Mouse (Mus musculus) embryonic facial prominence, embryonic 14.5 days (tissue): ENCODE measurements around the gene Acta1. TPM values are rescaled to one million over a fixed set of nuclear protein-coding genes. Genes with fewer than 3 reads are reported as not detected.

ENCODE experiments used
- ATAC-seq: fragments of 200-750 bp; cut with Nextera tagmentation; 2 replicates; pipeline ENCODE4 v1.8.0; 2017; ENCODE audit warnings: low read depth, moderate number of reproducible peaks, moderate TSS enrichment
- DNase-seq: peaks from one replicate; pipeline ENCODE4 v3.0.0-alpha.2; 2015; ENCODE audit warnings: low spot score
- H3K27ac ChIP-seq: fragments of 300-500 bp; sonication (generic); replicated peaks from 2 replicates; pipeline ENCODE4 v1.5.1; 2014; ENCODE audit warnings: low read depth, mild to moderate bottlenecking, low read length, moderate library complexity
- H3K27me3 ChIP-seq: fragments of 300-500 bp; sonication (generic); replicated peaks from 2 replicates; pipeline ENCODE4 v1.6.1; 2014; ENCODE audit warnings: low read length; ENCODE audit not compliant: control insufficient read depth, insufficient read depth
- H3K36me3 ChIP-seq: fragments of 300-500 bp; sonication (generic); 2 replicates; pipeline ENCODE4 v1.6.1; 2014; ENCODE audit warnings: low read length, mixed read lengths; ENCODE audit not compliant: control insufficient read depth, insufficient read depth
- H3K4me1 ChIP-seq: fragments of 300-500 bp; sonication (generic); 2 replicates; pipeline ENCODE4 v1.6.1; 2014; ENCODE audit warnings: antibody characterized with exemption, low read length; ENCODE audit not compliant: control insufficient read depth, insufficient read depth
- H3K4me2 ChIP-seq: fragments of 300-500 bp; sonication (generic); 2 replicates; pipeline ENCODE4 v1.6.1; 2014; ENCODE audit warnings: low read depth, mild to moderate bottlenecking, low read length, moderate library complexity, mixed read lengths
- H3K4me3 ChIP-seq: fragments of 300-500 bp; sonication (generic); 2 replicates; pipeline ENCODE4 v1.5.1; 2014; ENCODE audit warnings: low read depth, mild to moderate bottlenecking, low read length
- H3K9ac ChIP-seq: fragments of 300-500 bp; sonication (generic); 2 replicates; pipeline ENCODE4 v1.6.1; 2014; ENCODE audit warnings: low read depth, mild to moderate bottlenecking, low read length, moderate library complexity, mixed read lengths
- H3K9me3 ChIP-seq: fragments of 300-500 bp; sonication (generic); 2 replicates; pipeline ENCODE4 v1.6.1; 2016; ENCODE audit warnings: low read length; ENCODE audit not compliant: control insufficient read depth
- WGBS: fragments of 180-500 bp; shearing (Covaris S2); extraction: QIAGEN DNeasy Blood & Tissue Kit; methylation state at CpG from one replicate; pipeline ENCODE4 v1.1.7; 2014; 5-methylcytosine and 5-hydroxymethylcytosine counted together
- polyA plus RNA-seq: library from polyadenylated mRNA; unstranded; fragments of >200 nt; fragmentation: Nextera tagmentation; extraction: Ambion mirVana; gene quantifications from 2 replicates; pipeline ENCODE4 v1.2.1, GENCODE M21; 2014

Acta1 gene
- polyA plus RNA-seq, 1 experiment from 2014 or later, result 3,230 TPM

- no peaks in the 10 kb centered on the region for H3K9me3 ChIP-seq
- H3K36me3 ChIP-seq, result no peaks in the 10 kb centered on the region; the same call in 1 of the 2 replicates
- H3K9ac ChIP-seq, result no peak overlapping the region
- DNase-seq (no peak), ATAC-seq (no peak)
- WGBS, result 82% methylated on average over 12 of the region's 12 CpGs
- no peaks in the 10 kb centered on the region for H3K27me3 ChIP-seq
- H3K27ac ChIP-seq, result no peak overlapping the region
- no peak overlapping the region for H3K4me3 ChIP-seq
- H3K4me1 ChIP-seq, result no peaks in the 10 kb centered on the region
- no peak overlapping the region for H3K4me2 ChIP-seq
Observed at GRCm38 (mm10) chr8:123846509-123846908, 48.0 kb downstream of the Acta1 start.

- DNase-seq (peak; percentile 22), ATAC-seq (0 out of 2 replicates have a peak, but pooled peaks have one; percentile 35)
- H3K4me2 ChIP-seq, result no peak overlapping the region
- no peaks in the 10 kb centered on the region for H3K9me3 ChIP-seq
- H3K4me3 ChIP-seq, result no peak overlapping the region
- H3K27me3 ChIP-seq, result no peaks in the 10 kb centered on the region
- no peak overlapping the region for H3K9ac ChIP-seq
- WGBS, result 92% methylated on average over 10 of the region's 10 CpGs
- H3K4me1 ChIP-seq, result no peaks in the 10 kb centered on the region
- H3K27ac ChIP-seq, result no peak overlapping the region
- no peaks in the 10 kb centered on the region; the same call in 1 of the 2 replicates for H3K36me3 ChIP-seq
Observed at GRCm38 (mm10) chr8:123845991-123846390, 48.6 kb downstream of the Acta1 start.

GRCm38 (mm10) chr8:123845114-123845513 is 49.4 kb downstream of the Acta1 start:
- no peaks in the 10 kb centered on the region for H3K27me3 ChIP-seq
- no peak overlapping the region for H3K4me2 ChIP-seq
- no peaks in the 10 kb centered on the region; the same call in 1 of the 2 replicates for H3K36me3 ChIP-seq
- H3K4me1 ChIP-seq, result no peaks in the 10 kb centered on the region
- no peak overlapping the region for H3K4me3 ChIP-seq
- ATAC-seq (no peak), DNase-seq (no peak)
- no peak overlapping the region for H3K9ac ChIP-seq
- WGBS, result 85% methylated on average over 13 of the region's 13 CpGs
- no peak overlapping the region for H3K27ac ChIP-seq
- H3K9me3 ChIP-seq, result no peaks in the 10 kb centered on the region

- WGBS, result 65% methylated on average over 7 of the region's 7 CpGs
- H3K36me3 ChIP-seq, result no peaks in the 10 kb centered on the region; the same call in 1 of the 2 replicates
Observed at GRCm38 (mm10) chr8:123844341-123844740, 50.2 kb downstream of the Acta1 start.

GRCm38 (mm10) chr8:123842086-123842485 is 52.5 kb downstream of the Acta1 start:
- Histone ChIP-seq H3K27me3 (no peaks in the 10 kb centered on the region), H3K4me3 (no peak overlapping the region), H3K27ac (no peak overlapping the region), H3K9me3 (no peaks in the 10 kb centered on the region), H3K4me1 (no peaks in the 10 kb centered on the region), H3K4me2 (no peak overlapping the region), H3K36me3 (peaks cover 5% of the 10 kb centered on the region; the same call in 1 of the 2 replicates), H3K9ac (no peak overlapping the region)
- DNase-seq, result no peak
- 85% methylated on average over 12 of the region's 12 CpGs for WGBS
- no peak for ATAC-seq

More at GRCm38 (mm10) chr8:123844341-123844740, 50.2 kb downstream of the Acta1 start:
- Histone ChIP-seq H3K27me3 (no peaks in the 10 kb centered on the region), H3K9ac (no peak overlapping the region), H3K27ac (no peak overlapping the region), H3K4me2 (no peak overlapping the region), H3K4me1 (no peaks in the 10 kb centered on the region), H3K4me3 (no peak overlapping the region), H3K9me3 (no peaks in the 10 kb centered on the region)
- DNase-seq (no peak), ATAC-seq (no peak)

Other genes starting within 250 kb of the Acta1 start
- 9.5 and 9.6 TPM in 2 replicates for gene Rhou, start 240.8 kb downstream of the Acta1 start, polyA plus RNA-seq
- gene Rab4a, start 88.8 kb downstream of the Acta1 start, polyA plus RNA-seq, result 46.6 and 46.8 TPM in 2 replicates
- 4.4 and 4.6 TPM in 2 replicates for gene Ccsap, start 34.5 kb downstream of the Acta1 start, polyA plus RNA-seq
- gene Nup133, start 54.5 kb upstream of the Acta1 start, polyA plus RNA-seq, result 30.4 and 31.8 TPM in 2 replicates
- 15.8 and 16.7 TPM in 2 replicates for gene Abcb10, start 88.4 kb upstream of the Acta1 start, polyA plus RNA-seq
- 36.1 and 42.2 TPM in 2 replicates for gene Taf5l, start 126.6 kb upstream of the Acta1 start, polyA plus RNA-seq
- gene Urb2, start 126.8 kb upstream of the Acta1 start, polyA plus RNA-seq, result 5.6 and 5.8 TPM in 2 replicates